Mouse (Mus musculus) CD8-positive naive resting alpha-beta T cell, adult 2 months (primary cell): ENCODE measurements around the gene Gm3336.
A peak's percentile ranks its signal among the peaks of the same experiment; 100 is the strongest.

Experiments used
- DNase-seq, 2 experiments: peaks; one replicate each; pipeline ENCODE4 v3.0.0; 2022; ENCODE audit warnings: low read depth in 2 of 2, low spot score in 2 of 2

Gm3336 gene

GRCm38 (mm10) chr8:70718297-70718696, at the start of gene Gm3336:
TSS of gene Gm3336 (plus strand) at chr8:70718543.
- DNase-seq = peak; percentile 69 to 75

GRCm38 (mm10) chr8:70671615-70672324, 46.6 kb upstream of the Gm3336 start:
- no peak for DNase-seq

GRCm38 (mm10) chr8:70672325-70673078, 45.8 kb upstream of the Gm3336 start:
- DNase-seq = no peak

- peak; percentile 95 to 97 for DNase-seq
Measured at GRCm38 (mm10) chr8:70673079-70673856, 45.1 kb upstream of the Gm3336 start, which contains the start of gene Lsm4. TSS of gene Lsm4 (plus strand) at chr8:70673248.

- no peak for DNase-seq
Measured at GRCm38 (mm10) chr8:70674109-70674508, 44.2 kb upstream of the Gm3336 start.

GRCm38 (mm10) chr8:70674716-70675115, 43.6 kb upstream of the Gm3336 start:
- DNase-seq = no peak

- peak in 1 of 2 experiments; percentile 37 for DNase-seq
Measured at GRCm38 (mm10) chr8:70675336-70675735, 43.0 kb upstream of the Gm3336 start.

GRCm38 (mm10) chr8:70677451-70678080, 40.8 kb upstream of the Gm3336 start:
- DNase-seq = no peak

- DNase-seq = no peak
Measured at GRCm38 (mm10) chr8:70678679-70679078, 39.7 kb upstream of the Gm3336 start.

- DNase-seq = no peak
Measured at GRCm38 (mm10) chr8:70679404-70679803, 38.9 kb upstream of the Gm3336 start.

- DNase-seq = no peak
Measured at GRCm38 (mm10) chr8:70680039-70680438, 38.3 kb upstream of the Gm3336 start.

- DNase-seq = no peak
Measured at GRCm38 (mm10) chr8:70681410-70681809, 36.9 kb upstream of the Gm3336 start.

- no peak for DNase-seq
Measured at GRCm38 (mm10) chr8:70682193-70682592, 36.1 kb upstream of the Gm3336 start.

GRCm38 (mm10) chr8:70682692-70683091, 35.7 kb upstream of the Gm3336 start:
- DNase-seq = no peak

- no peak for DNase-seq
Measured at GRCm38 (mm10) chr8:70684291-70684690, 34.1 kb upstream of the Gm3336 start.

GRCm38 (mm10) chr8:70687576-70687975, 30.8 kb upstream of the Gm3336 start:
- DNase-seq = no peak

GRCm38 (mm10) chr8:70688136-70688535, 30.2 kb upstream of the Gm3336 start:
- no peak for DNase-seq

GRCm38 (mm10) chr8:70689892-70690390, 28.4 kb upstream of the Gm3336 start:
- DNase-seq = no peak

GRCm38 (mm10) chr8:70691230-70691629, 27.1 kb upstream of the Gm3336 start:
- no peak for DNase-seq

GRCm38 (mm10) chr8:70691727-70692231, 26.6 kb upstream of the Gm3336 start:
- DNase-seq = no peak

GRCm38 (mm10) chr8:70693636-70694035, 24.7 kb upstream of the Gm3336 start:
- no peak for DNase-seq
